Mouse (Mus musculus): ENCODE data around the gene Gm17334. TPM values are rescaled to one million over a fixed set of nuclear protein-coding genes. Genes with fewer than 3 reads are reported as not detected.

Gene Gm17334
- polyA plus RNA-seq, 1 experiment from 2014 or later = 0.23 TPM

GRCm38 (mm10) chr11:53748614-53749013, 24.4 kb downstream of the Gm17334 start:
- Histone ChIP-seq H3K9me3 (ENCODE audit: low read length) (no peaks in the 10 kb centered on the region), H3K27ac (ENCODE audit: low read depth) (no peak overlapping the region), H3K9ac (replicated peaks) (no peak overlapping the region), H3K4me3 (ENCODE audit: low read depth, low read length) (no peak overlapping the region), H3K36me3 (replicated peaks; ENCODE audit: insufficient read depth, low read length) (no peaks in the 10 kb centered on the region), H3K27me3 (ENCODE audit: insufficient read depth, low read length) (no peaks in the 10 kb centered on the region), H3K4me1 (ENCODE audit: insufficient read depth) (peaks cover 2% of the 10 kb centered on the region; the same call in 1 of the 2 replicates), H3K4me2 (ENCODE audit: low read depth, low read length) (no peak overlapping the region)
- no peak for DNase-seq
- ATAC-seq = no peak
- TF ChIP-seq EP300 (IDR thresholded peaks at IDR 0.05; ENCODE audit: low read depth) (no peak), CTCF (IDR thresholded peaks at IDR 0.05; ENCODE audit: low read depth) (no peak)
- WGBS (ENCODE audit: insufficient replicate concordance) = 37% methylated on average over 6 of the region's 6 CpGs

GRCm38 (mm10) chr11:53747985-53748384, 25.0 kb downstream of the Gm17334 start:
- Histone ChIP-seq H3K36me3 (replicated peaks; ENCODE audit: insufficient read depth, low read length) (no peaks in the 10 kb centered on the region), H3K27me3 (ENCODE audit: insufficient read depth, low read length) (no peaks in the 10 kb centered on the region), H3K27ac (ENCODE audit: low read depth) (no peak overlapping the region), H3K9me3 (ENCODE audit: low read length) (no peaks in the 10 kb centered on the region), H3K4me1 (ENCODE audit: insufficient read depth) (peaks cover 2% of the 10 kb centered on the region; the same call in 1 of the 2 replicates), H3K4me3 (ENCODE audit: low read depth, low read length) (no peak overlapping the region), H3K4me2 (ENCODE audit: low read depth, low read length) (no peak overlapping the region), H3K9ac (replicated peaks) (no peak overlapping the region)
- no peak for ATAC-seq
- no peak for TF ChIP-seq CTCF (IDR thresholded peaks at IDR 0.05; ENCODE audit: low read depth)
- no peak for TF ChIP-seq EP300 (IDR thresholded peaks at IDR 0.05; ENCODE audit: low read depth)
- no peak for DNase-seq
- 37% methylated on average over 9 of the region's 9 CpGs for WGBS (ENCODE audit: insufficient replicate concordance)

DNA sequence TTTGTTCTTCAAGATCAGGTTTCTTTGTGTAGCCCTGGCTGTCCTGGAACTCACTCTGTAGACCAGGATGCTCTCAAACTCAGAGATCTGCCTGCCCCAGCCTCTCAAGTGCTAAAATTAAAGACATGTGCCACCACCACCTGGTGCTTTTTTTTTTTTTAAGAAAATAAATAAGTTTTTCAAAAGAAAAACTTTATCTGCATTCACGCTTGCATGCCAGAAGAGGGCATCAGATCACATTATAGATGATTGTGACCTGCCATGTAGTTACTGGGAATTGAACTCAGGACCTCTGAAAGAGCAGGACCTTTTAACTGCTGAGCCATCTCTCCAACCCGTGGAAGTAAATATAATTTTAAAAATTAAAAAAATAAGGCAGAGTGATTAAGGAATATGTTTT, 27.7 kb downstream of the Gm17334 start:
- Histone ChIP-seq H3K4me2 (ENCODE audit: low read depth, low read length) (no peak overlapping the region), H3K27ac (ENCODE audit: low read depth) (no peak overlapping the region), H3K36me3 (replicated peaks; ENCODE audit: insufficient read depth, low read length) (no peaks in the 10 kb centered on the region), H3K4me3 (ENCODE audit: low read depth, low read length) (no peak overlapping the region), H3K9ac (replicated peaks) (no peak overlapping the region), H3K27me3 (ENCODE audit: insufficient read depth, low read length) (no peaks in the 10 kb centered on the region), H3K4me1 (ENCODE audit: insufficient read depth) (peaks cover 2% of the 10 kb centered on the region; the same call in 1 of the 2 replicates), H3K9me3 (ENCODE audit: low read length) (no peaks in the 10 kb centered on the region)
- WGBS (ENCODE audit: insufficient replicate concordance) = 79% methylated on average over 2 of the region's 2 CpGs
- no peak for ATAC-seq
- no peak for DNase-seq
- no peak for TF ChIP-seq EP300 (IDR thresholded peaks at IDR 0.05; ENCODE audit: low read depth)
- peak; percentile 30 for TF ChIP-seq CTCF (IDR thresholded peaks at IDR 0.05; ENCODE audit: low read depth)

DNA sequence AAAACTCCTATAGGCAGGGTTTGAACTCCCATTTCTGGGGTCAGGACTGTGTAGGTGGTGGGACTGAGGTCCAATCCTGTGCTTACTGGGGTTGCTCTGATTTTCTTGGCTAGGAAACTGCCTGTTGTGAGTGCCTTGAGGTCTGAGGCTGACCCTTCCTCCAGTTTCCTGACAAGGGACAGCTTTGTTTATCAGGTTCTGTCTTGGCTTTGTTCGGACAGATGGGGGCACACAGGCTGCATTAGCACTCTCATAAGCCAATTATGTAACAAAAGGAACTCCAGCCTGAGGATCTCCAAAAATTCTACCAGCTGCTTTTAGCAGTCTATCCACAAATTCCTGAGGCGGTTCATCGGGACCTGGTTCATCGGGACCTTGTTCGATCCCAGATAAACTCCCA, 30.6 kb downstream of the Gm17334 start:
- no peak overlapping the region for H3K4me3 ChIP-seq (ENCODE audit: low read depth, low read length)
- TF ChIP-seq EP300 (IDR thresholded peaks at IDR 0.05; ENCODE audit: low read depth) (no peak), CTCF (IDR thresholded peaks at IDR 0.05; ENCODE audit: low read depth) (peak; percentile 38)
- H3K36me3 ChIP-seq (replicated peaks; ENCODE audit: insufficient read depth, low read length) = no peaks in the 10 kb centered on the region
- no peaks in the 10 kb centered on the region for H3K27me3 ChIP-seq (ENCODE audit: insufficient read depth, low read length)
- H3K27ac ChIP-seq (ENCODE audit: low read depth) = no peak overlapping the region
- no peaks in the 10 kb centered on the region for H3K4me1 ChIP-seq (ENCODE audit: insufficient read depth)
- WGBS (ENCODE audit: insufficient replicate concordance) = 49% methylated on average over 5 of the region's 5 CpGs
- no peak overlapping the region for H3K4me2 ChIP-seq (ENCODE audit: low read depth, low read length)
- no peaks in the 10 kb centered on the region for H3K9me3 ChIP-seq (ENCODE audit: low read length)
- H3K9ac ChIP-seq (replicated peaks) = no peak overlapping the region
- no peak for ATAC-seq
- no peak for DNase-seq

DNA sequence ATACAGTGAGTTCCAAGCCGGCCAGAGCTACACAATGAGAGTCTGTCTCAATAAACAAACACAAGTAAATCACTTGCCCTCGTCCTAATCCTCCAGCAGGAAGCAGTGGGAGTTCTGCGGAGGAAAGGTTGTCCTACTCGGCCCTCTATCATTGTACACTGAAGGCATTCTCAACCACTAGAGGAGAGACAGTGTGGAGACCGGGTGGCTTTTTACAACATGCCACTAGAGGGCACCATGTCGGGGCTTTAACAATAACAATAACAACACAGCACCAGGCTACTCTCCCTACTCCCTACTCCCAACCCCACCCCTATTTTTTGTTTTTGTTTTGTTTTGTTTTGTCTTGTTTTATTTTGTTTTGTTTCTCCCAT, 35.4 kb downstream of the Gm17334 start:
- Histone ChIP-seq H3K27me3 (ENCODE audit: insufficient read depth, low read length) (no peaks in the 10 kb centered on the region), H3K4me2 (ENCODE audit: low read depth, low read length) (no peak overlapping the region), H3K36me3 (replicated peaks; ENCODE audit: insufficient read depth, low read length) (no peaks in the 10 kb centered on the region), H3K9me3 (ENCODE audit: low read length) (no peaks in the 10 kb centered on the region), H3K4me1 (ENCODE audit: insufficient read depth) (no peaks in the 10 kb centered on the region), H3K4me3 (ENCODE audit: low read depth, low read length) (no peak overlapping the region), H3K9ac (replicated peaks) (no peak overlapping the region), H3K27ac (ENCODE audit: low read depth) (no peak overlapping the region)
- 37% methylated on average over 6 of the region's 6 CpGs for WGBS (ENCODE audit: insufficient replicate concordance)
- TF ChIP-seq EP300 (IDR thresholded peaks at IDR 0.05; ENCODE audit: low read depth) (no peak), CTCF (IDR thresholded peaks at IDR 0.05; ENCODE audit: low read depth) (peak; percentile 69)
- DNase-seq (peak; percentile 58), ATAC-seq (peak; percentile 66)

DNA sequence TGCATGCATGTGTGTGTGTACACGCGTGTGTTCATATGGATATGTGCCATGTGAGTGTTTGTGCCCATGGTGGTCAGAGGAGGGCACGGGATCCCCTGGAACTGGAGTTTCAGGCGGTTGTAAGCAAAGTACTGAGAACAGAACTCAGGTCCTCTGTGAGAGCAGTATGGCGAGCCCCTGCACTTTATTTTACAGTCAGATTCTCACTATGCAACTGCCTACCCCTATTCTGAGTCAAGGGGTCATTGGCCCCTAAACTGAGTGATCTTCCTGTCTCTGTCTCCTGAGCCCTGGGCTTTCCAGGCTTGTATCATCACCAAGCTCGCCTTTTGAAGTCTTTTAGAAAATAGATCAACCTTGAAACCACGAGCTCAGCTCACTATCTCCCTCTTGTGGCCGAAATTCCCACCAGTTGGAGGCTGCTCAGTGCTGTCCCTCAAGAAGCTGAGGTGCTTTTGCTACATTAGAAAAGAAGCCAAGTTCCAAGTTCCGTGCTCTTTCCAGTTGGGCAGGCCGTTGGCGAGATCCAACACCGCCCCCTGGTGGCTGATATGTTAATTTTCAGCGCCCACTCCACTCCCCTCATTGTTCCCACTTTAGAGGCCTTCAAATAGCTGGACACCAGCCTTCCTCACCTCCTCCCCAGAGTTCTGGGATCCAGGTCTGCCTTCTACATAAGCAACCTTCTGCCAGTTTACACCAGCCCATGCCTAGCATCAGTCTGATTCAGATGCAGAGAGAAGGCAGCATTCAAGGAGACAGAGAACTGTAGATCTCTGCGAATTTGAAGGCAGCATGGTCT, 36.0 kb downstream of the Gm17334 start:
- no peaks in the 10 kb centered on the region for H3K27me3 ChIP-seq (ENCODE audit: insufficient read depth, low read length)
- TF ChIP-seq EP300 (IDR thresholded peaks at IDR 0.05; ENCODE audit: low read depth) (no peak), CTCF (IDR thresholded peaks at IDR 0.05; ENCODE audit: low read depth) (peak; percentile 79)
- H3K9ac ChIP-seq (replicated peaks) = no peak overlapping the region
- WGBS (ENCODE audit: insufficient replicate concordance) = 44% methylated on average over 14 of the region's 14 CpGs
- H3K4me3 ChIP-seq (ENCODE audit: low read depth, low read length) = no peak overlapping the region
- H3K36me3 ChIP-seq (replicated peaks; ENCODE audit: insufficient read depth, low read length) = no peaks in the 10 kb centered on the region
- DNase-seq (peak; percentile 82), ATAC-seq (peak; percentile 75)
- no peaks in the 10 kb centered on the region for H3K9me3 ChIP-seq (ENCODE audit: low read length)
- H3K4me1 ChIP-seq (ENCODE audit: insufficient read depth) = no peaks in the 10 kb centered on the region
- no peak overlapping the region for H3K27ac ChIP-seq (ENCODE audit: low read depth)
- H3K4me2 ChIP-seq (ENCODE audit: low read depth, low read length) = no peak overlapping the region

Data from liver, postnatal 0 days (tissue).